In the genomic region with DNA sequence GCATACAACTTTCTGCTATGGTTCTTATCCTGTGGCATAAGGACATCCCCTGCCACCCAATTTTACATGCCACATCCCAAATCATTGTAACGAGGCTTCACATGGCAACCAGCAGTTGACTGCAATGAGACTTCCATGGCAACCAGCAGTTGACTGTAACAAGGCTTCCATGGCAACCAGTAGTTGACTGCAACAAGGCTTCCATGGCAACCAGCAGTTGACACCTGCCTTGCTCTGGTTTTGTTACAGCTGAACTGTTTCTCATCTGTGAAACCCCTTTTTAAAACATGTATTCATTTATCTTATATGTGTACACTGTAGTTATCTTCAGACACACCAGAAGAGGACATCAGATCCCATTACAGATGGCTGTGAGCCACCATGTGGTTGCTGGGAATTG, we compare ENCODE assay signal across 19 mouse cellular contexts.
DNase-seq lines count a peak whose midpoint lies in the region; ATAC-seq lines count a peak whose summit lies in the region.
"Had no signal": no experiment of that assay in that cellular context is flagged by ENCODE, and none has a peak within 500 bp of the region (broad histone marks: within the 10 kb centered on the region; RNA-seq: fewer than 3 reads in every experiment).

No protein-coding gene starts in this region.

- H3K4me1 ChIP-seq in heart, embryonic 10.5 days, result no peaks in the 10 kb centered on the region
- H3K4me1 ChIP-seq in neural tube, embryonic 11.5 days (ENCODE audit: control insufficient read depth, insufficient read depth, low read length), result no peaks in the 10 kb centered on the region
- H3K4me1 ChIP-seq in neural tube, embryonic 15.5 days, result no peaks in the 10 kb centered on the region
- H3K4me1 ChIP-seq: embryonic facial prominence, embryonic 12.5 days; forebrain, embryonic 12.5 days; heart, embryonic 12.5 days; hindbrain, embryonic 12.5 days had no signal

- H3K4me2 ChIP-seq in neural tube, embryonic 11.5 days (ENCODE audit: low read depth), result no peak overlapping the region
- no peak overlapping the region for H3K4me2 ChIP-seq in neural tube, embryonic 15.5 days
- H3K4me2 ChIP-seq: embryonic facial prominence, embryonic 12.5 days; forebrain, embryonic 12.5 days; heart, embryonic 12.5 days; hindbrain, embryonic 12.5 days had no signal

- no peak overlapping the region for H3K9ac ChIP-seq in neural tube, embryonic 11.5 days (ENCODE audit: low read length)
- no peak overlapping the region for H3K9ac ChIP-seq in neural tube, embryonic 15.5 days (replicated peaks)
- H3K9ac ChIP-seq: embryonic facial prominence, embryonic 12.5 days; forebrain, embryonic 12.5 days; heart, embryonic 12.5 days; hindbrain, embryonic 12.5 days had no signal

- peaks cover 12% of the 10 kb centered on the region; the same call in 1 of the 2 replicates for H3K27me3 ChIP-seq in heart, embryonic 10.5 days (ENCODE audit: insufficient read depth, poor library complexity, severe bottlenecking)
- no peaks in the 10 kb centered on the region for H3K27me3 ChIP-seq in neural tube, embryonic 11.5 days (ENCODE audit: control insufficient read depth, insufficient read depth, low read length)
- H3K27me3 ChIP-seq in neural tube, embryonic 15.5 days (replicated peaks), result no peaks in the 10 kb centered on the region
- H3K27me3 ChIP-seq: embryonic facial prominence, embryonic 12.5 days; forebrain, embryonic 12.5 days; hindbrain, embryonic 12.5 days had no signal

- peak; percentile 57 for DNase-seq in heart, embryonic 10.5 days (ENCODE audit: low spot score)
- no peak for DNase-seq in heart, adult 18-20 months
- DNase-seq in neural tube, embryonic 11.5 days (ENCODE audit: low spot score), result peak; percentile 18
- peak; percentile 38 for DNase-seq in retina, postnatal 1 day
- no peak for DNase-seq in cerebellum, postnatal 4 days (ENCODE audit: low spot score in 2 of 2)
- DNase-seq: adrenal gland, adult 8-10 months; adrenal gland, postnatal 36 days; cerebellum, adult 11 months; cerebellum, adult 8-10 months; cerebellum, postnatal 14 days; gastrocnemius, postnatal 36 days; heart, adult 2 months; heart, postnatal 36 days had no signal

- ATAC-seq in neural tube, embryonic 11.5 days (ENCODE audit: insufficient read depth, low FRiP score, low TSS enrichment), result no peak
- no peak for ATAC-seq in neural tube, embryonic 15.5 days (ENCODE audit: low FRiP score)
- ATAC-seq: hindbrain, postnatal 0 days had no signal

- no peaks in the 10 kb centered on the region for H3K36me3 ChIP-seq in heart, embryonic 10.5 days
- no peaks in the 10 kb centered on the region for H3K36me3 ChIP-seq in neural tube, embryonic 11.5 days (ENCODE audit: control insufficient read depth, insufficient read depth, low read length)
- H3K36me3 ChIP-seq in neural tube, embryonic 15.5 days, result no peaks in the 10 kb centered on the region
- H3K36me3 ChIP-seq: embryonic facial prominence, embryonic 12.5 days; forebrain, embryonic 12.5 days; heart, embryonic 12.5 days; hindbrain, embryonic 12.5 days had no signal

- no peak overlapping the region for H3K4me3 ChIP-seq in heart, embryonic 10.5 days
- H3K4me3 ChIP-seq in neural tube, embryonic 11.5 days (ENCODE audit: low read depth, low read length), result no peak overlapping the region
- no peak overlapping the region for H3K4me3 ChIP-seq in neural tube, embryonic 15.5 days (replicated peaks)
- H3K4me3 ChIP-seq: embryonic facial prominence, embryonic 12.5 days; forebrain, embryonic 12.5 days; heart, adult 2 months; heart, embryonic 12.5 days; hindbrain, embryonic 12.5 days had no signal

- no peak overlapping the region for H3K27ac ChIP-seq in heart, embryonic 10.5 days
- no peak overlapping the region for H3K27ac ChIP-seq in neural tube, embryonic 11.5 days (ENCODE audit: low read depth, low read length)
- no peak overlapping the region for H3K27ac ChIP-seq in neural tube, embryonic 15.5 days (replicated peaks)
- H3K27ac ChIP-seq: embryonic facial prominence, embryonic 12.5 days; forebrain, embryonic 12.5 days; heart, adult 2 months; hindbrain, embryonic 12.5 days; hindbrain, postnatal 0 days had no signal

- no peaks in the 10 kb centered on the region for H3K9me3 ChIP-seq in heart, embryonic 10.5 days
- no peaks in the 10 kb centered on the region for H3K9me3 ChIP-seq in neural tube, embryonic 11.5 days (ENCODE audit: control insufficient read depth, low read length)
- no peaks in the 10 kb centered on the region for H3K9me3 ChIP-seq in neural tube, embryonic 15.5 days (replicated peaks)
- H3K9me3 ChIP-seq: embryonic facial prominence, embryonic 12.5 days; forebrain, embryonic 12.5 days; heart, embryonic 12.5 days; hindbrain, embryonic 12.5 days had no signal

- WGBS in heart, embryonic 10.5 days, result 56% methylated on average over 1 of the region's 1 CpGs
- 66% methylated on average over 1 of the region's 1 CpGs for WGBS in neural tube, embryonic 11.5 days
- 33% methylated on average over 1 of the region's 1 CpGs for WGBS in neural tube, embryonic 15.5 days

Comparison
In these comparisons a context has a peak if more than half of its experiments do, and no peak if none do; other contexts are left out.
1. DNase-seq: peak in heart, embryonic 10.5 days (single experiment), neural tube, embryonic 11.5 days (single experiment) and retina, postnatal 1 day (single experiment); none in heart, adult 18-20 months (0 of 2) and cerebellum, postnatal 4 days (0 of 2).